ENCODE assay signal across 8 mouse cellular contexts in genomic region chr11:117385331-117386103, GRCm38 (mm10).
DNase-seq lines count a peak whose midpoint lies in the region; ATAC-seq and TF ChIP-seq lines count a peak whose summit lies in the region.

No protein-coding gene starts in this region.

- H3K9me3 ChIP-seq in heart, embryonic 11.5 days (replicated peaks; ENCODE audit: control insufficient read depth, low read length), result no peaks in the 10 kb centered on the region
- H3K9me3 ChIP-seq in embryonic facial prominence, embryonic 15.5 days (replicated peaks), result no peaks in the 10 kb centered on the region

- no peak overlapping the region for H3K9ac ChIP-seq in heart, embryonic 11.5 days (ENCODE audit: low read depth, low read length)
- no peak overlapping the region for H3K9ac ChIP-seq in embryonic facial prominence, embryonic 15.5 days

- intact Hi-C loops in left cerebral cortex, adult 2 months (cut with DNase I), result loop anchor here (2.0 to 10.0 kb wide), 3 partner anchors 162 to 439 kb away; partner anchors contain the start of gene Afmid

- 53% methylated on average over 15 of the region's 15 CpGs for WGBS in heart, embryonic 11.5 days (ENCODE audit: insufficient replicate concordance)
- WGBS in embryonic facial prominence, embryonic 15.5 days, result 42% methylated on average over 15 of the region's 15 CpGs

- H3K4me2 ChIP-seq in heart, embryonic 11.5 days, result peak overlapping the region; percentile 41
- H3K4me2 ChIP-seq in embryonic facial prominence, embryonic 15.5 days (replicated peaks), result peak overlapping the region; percentile 12; the same call in 1 of the 2 replicates
- peak overlapping the region; percentile 59 for H3K4me2 ChIP-seq in myocyte (ENCODE audit: low read depth)

- DNase-seq in heart, adult 9 months (ENCODE audit: low spot score in 2 of 2), result no peak
- DNase-seq in left cerebral cortex, adult 2 months (ENCODE audit: extremely low spot score in 1 of 2, low spot score in 2 of 2), result no peak
- no peak for DNase-seq in left cerebral cortex, adult 9 months (ENCODE audit: low spot score in 2 of 2)
- no peak for DNase-seq in thymus, postnatal 36 days

- no peaks in the 10 kb centered on the region for H3K36me3 ChIP-seq in heart, embryonic 11.5 days (ENCODE audit: control insufficient read depth, insufficient read depth, low read length)
- H3K36me3 ChIP-seq in embryonic facial prominence, embryonic 15.5 days, result no peaks in the 10 kb centered on the region
- no peaks in the 10 kb centered on the region for H3K36me3 ChIP-seq in myocyte (ENCODE audit: control insufficient read depth, insufficient read depth)

- H3K4me3 ChIP-seq in heart, embryonic 11.5 days (ENCODE audit: low read depth, low read length), result no peak overlapping the region
- H3K4me3 ChIP-seq in left cerebral cortex, adult 2 months, result 0 out of 2 replicates have a peak overlapping the region, but pooled peaks have one; percentile 13
- H3K4me3 ChIP-seq in embryonic facial prominence, embryonic 15.5 days (replicated peaks), result no peak overlapping the region
- no peak overlapping the region for H3K4me3 ChIP-seq in myocyte

- no peak for ATAC-seq in heart, embryonic 11.5 days (replicated peaks; ENCODE audit: insufficient number of reproducible peaks, low FRiP score, low TSS enrichment)
- no peak for ATAC-seq in embryonic facial prominence, embryonic 15.5 days (ENCODE audit: insufficient number of reproducible peaks, low FRiP score, low TSS enrichment, low read depth)
- ATAC-seq in cerebellum, adult (ENCODE audit: insufficient number of reproducible peaks, low FRiP score, low TSS enrichment), result no peak

- peaks cover 18% of the 10 kb centered on the region for H3K4me1 ChIP-seq in heart, embryonic 11.5 days (ENCODE audit: control insufficient read depth, insufficient read depth, low read length)
- peaks cover 17% of the 10 kb centered on the region for H3K4me1 ChIP-seq in embryonic facial prominence, embryonic 15.5 days

- no peak overlapping the region for H3ac ChIP-seq in myocyte (ENCODE audit: control insufficient read depth, insufficient read length)

- peaks cover 10% of the 10 kb centered on the region for H3K27me3 ChIP-seq in heart, embryonic 11.5 days (ENCODE audit: control insufficient read depth, insufficient read depth, low read length)
- peaks cover 3% of the 10 kb centered on the region for H3K27me3 ChIP-seq in embryonic facial prominence, embryonic 15.5 days
- peaks cover 8% of the 10 kb centered on the region for H3K27me3 ChIP-seq in myocyte (ENCODE audit: control insufficient read depth, insufficient read depth, insufficient read length)

- no peak overlapping the region for H3K27ac ChIP-seq in heart, embryonic 11.5 days (ENCODE audit: low read depth, low read length)
- H3K27ac ChIP-seq in left cerebral cortex, adult 2 months, result no peak overlapping the region
- no peak overlapping the region for H3K27ac ChIP-seq in embryonic facial prominence, embryonic 15.5 days (replicated peaks)

- no peaks in the 10 kb centered on the region for H3K79me2 ChIP-seq in myocyte (ENCODE audit: control insufficient read depth, insufficient read depth)

- no peak for TF ChIP-seq POLR2A in myocyte (IDR thresholded peaks at IDR 0.05; ENCODE audit: insufficient read length, low read depth)

- TF ChIP-seq CTCF in left cerebral cortex, adult 2 months (IDR thresholded peaks at IDR 0.05), result no peak

TF ChIP-seq in myocyte, 11 proteins besides CTCF, POLR2A, EP300 and RAD21:
- TF ChIP-seq TCF12 (IDR thresholded peaks at IDR 0.05; ENCODE audit: insufficient read depth, poor library complexity, severe bottlenecking) (no peak), SRF (IDR thresholded peaks at IDR 0.05; ENCODE audit: control insufficient read depth, insufficient read length, low read depth) (no peak), POLR2AphosphoS2 (IDR thresholded peaks at IDR 0.05; ENCODE audit: insufficient read length, low read depth) (no peak), MAX (IDR thresholded peaks at IDR 0.05; ENCODE audit: low read depth) (no peak), MYOG (IDR thresholded peaks at IDR 0.05; ENCODE audit: control insufficient read depth in 1 of 3, insufficient read depth in 1 of 3, insufficient read length in 2 of 3, low read depth in 2 of 3) (no peak), TCF3 (IDR thresholded peaks at IDR 0.05; ENCODE audit: insufficient read length, low read depth) (no peak), USF1 (IDR thresholded peaks at IDR 0.05; ENCODE audit: low read depth) (no peak), E2F4 (IDR thresholded peaks at IDR 0.05; ENCODE audit: insufficient read depth) (no peak), MYOD1 (IDR thresholded peaks at IDR 0.05; ENCODE audit: control insufficient read depth in 1 of 3, insufficient read length in 2 of 3, low read depth in 2 of 3) (no peak), REST (IDR thresholded peaks at IDR 0.05; ENCODE audit: insufficient read depth, insufficient read length) (no peak), CEBPB (IDR thresholded peaks at IDR 0.05; ENCODE audit: insufficient read depth, poor library complexity, severe bottlenecking) (no peak)
